Comparison of ENCODE assay signal across 31 mouse cellular contexts in genomic region chr1:165316361-165316760, GRCm38 (mm10). TPM values are rescaled to one million over a fixed set of nuclear protein-coding genes. Genes with fewer than 3 reads are reported as not detected.
A peak's percentile ranks its signal among the peaks of the same experiment; 100 is the strongest.
DNase-seq lines count a peak whose midpoint lies in the region; ATAC-seq and TF ChIP-seq lines count a peak whose summit lies in the region.
"Had no signal": no experiment of that assay in that cellular context is flagged by ENCODE, and none has a peak within 500 bp of the region (broad histone marks: within the 10 kb centered on the region; RNA-seq: fewer than 3 reads in every experiment).

No protein-coding gene starts in this region.

- H3K79me2 ChIP-seq in myocyte (ENCODE audit: control insufficient read depth, insufficient read depth), result no peaks in the 10 kb centered on the region

- WGBS in lung, postnatal 0 days, result 44% methylated on average over 11 of the region's 11 CpGs

- no peak for TF ChIP-seq EP300 in lung, postnatal 0 days (IDR thresholded peaks at IDR 0.05)

- no peak overlapping the region for H3K4me3 ChIP-seq in lung, postnatal 0 days (ENCODE audit: low read depth, low read length)
- no peak overlapping the region for H3K4me3 ChIP-seq in myocyte
- H3K4me3 ChIP-seq: embryonic facial prominence, embryonic 12.5 days; heart, adult 2 months; heart, embryonic 13.5 days; megakaryocyte, embryonic 14.5 days; neural tube, embryonic 15.5 days; stomach, embryonic 15.5 days had no signal

- H3K36me3 ChIP-seq in lung, postnatal 0 days (ENCODE audit: insufficient read depth, low read length), result no peaks in the 10 kb centered on the region
- H3K36me3 ChIP-seq in myocyte (ENCODE audit: control insufficient read depth, insufficient read depth), result no peaks in the 10 kb centered on the region

- no peaks in the 10 kb centered on the region for H3K4me1 ChIP-seq in lung, postnatal 0 days (ENCODE audit: insufficient read depth, low read depth, low read length)
- H3K4me1 ChIP-seq: embryonic facial prominence, embryonic 12.5 days; neural tube, embryonic 15.5 days had no signal

- no peak overlapping the region for H3K9ac ChIP-seq in lung, postnatal 0 days (replicated peaks; ENCODE audit: low read depth)
- H3K9ac ChIP-seq: embryonic facial prominence, embryonic 12.5 days; forebrain, postnatal 0 days; heart, embryonic 13.5 days; hindbrain, embryonic 14.5 days; liver, embryonic 14.5 days; neural tube, embryonic 15.5 days; stomach, embryonic 15.5 days had no signal

- H3K9me3 ChIP-seq in lung, postnatal 0 days (ENCODE audit: low read length), result no peaks in the 10 kb centered on the region
- H3K9me3 ChIP-seq: embryonic facial prominence, embryonic 12.5 days; heart, embryonic 13.5 days; megakaryocyte, embryonic 14.5 days; neural tube, embryonic 15.5 days; stomach, embryonic 15.5 days had no signal

- TF ChIP-seq CTCF in lung, postnatal 0 days (IDR thresholded peaks at IDR 0.05), result no peak

- peak; percentile 12 for DNase-seq in embryo, embryonic 11 days
- DNase-seq in embryo, embryonic 10.5 days (ENCODE audit: low spot score), result no peak
- DNase-seq in heart, postnatal 4 days, result peak; percentile 0
- no peak for DNase-seq in heart, postnatal 36 days
- DNase-seq in lung, postnatal 0 days (ENCODE audit: low spot score), result no peak
- no peak for DNase-seq in lung, postnatal 10 days
- DNase-seq: adrenal gland, adult 2 months; cerebellum, adult 8-10 months; cerebellum, postnatal 25 days; forebrain, postnatal 0 days; gastrocnemius, postnatal 14 days; heart, adult 2 months; heart, postnatal 10 days; kidney, postnatal 25 days; liver; lung, adult 2 months; lung, postnatal 36 days; midbrain, embryonic 14.5 days; retina, postnatal 1 day; right cerebral cortex, postnatal 14 days had no signal

- H3K27ac ChIP-seq in lung, postnatal 0 days (ENCODE audit: low read length), result no peak overlapping the region
- H3K27ac ChIP-seq: embryonic facial prominence, embryonic 12.5 days; heart, adult 2 months; heart, embryonic 13.5 days; hindbrain, embryonic 14.5 days; liver, embryonic 14.5 days; neural tube, embryonic 15.5 days; stomach, embryonic 15.5 days had no signal

- no peak overlapping the region for H3ac ChIP-seq in myocyte (ENCODE audit: control insufficient read depth, insufficient read length)

- intact Hi-C loops in heart, postnatal 36 days (cut with DNase I), result no loop called here

- TF ChIP-seq POLR2A in myocyte (IDR thresholded peaks at IDR 0.05; ENCODE audit: insufficient read length, low read depth), result no peak

- H3K4me2 ChIP-seq in lung, postnatal 0 days (replicated peaks; ENCODE audit: low read depth, low read length), result no peak overlapping the region
- peak overlapping the region; percentile 55 for H3K4me2 ChIP-seq in myocyte (ENCODE audit: low read depth)
- H3K4me2 ChIP-seq: embryonic facial prominence, embryonic 12.5 days; heart, embryonic 13.5 days; hindbrain, embryonic 14.5 days; neural tube, embryonic 15.5 days; stomach, embryonic 15.5 days had no signal

- 0 out of 2 replicates have a peak, but pooled peaks have one; percentile 8 for ATAC-seq in lung, postnatal 0 days
- no peak for ATAC-seq in activated CD4-positive, CD25-positive, alpha-beta regulatory T cell, adult 4 months
- ATAC-seq: forebrain, postnatal 0 days; intestine, postnatal 0 days had no signal

- no peaks in the 10 kb centered on the region for H3K27me3 ChIP-seq in lung, postnatal 0 days (replicated peaks; ENCODE audit: insufficient read depth, low read length)
- no peaks in the 10 kb centered on the region for H3K27me3 ChIP-seq in myocyte (ENCODE audit: control insufficient read depth, insufficient read depth, insufficient read length)
- H3K27me3 ChIP-seq: embryonic facial prominence, embryonic 12.5 days; heart, embryonic 13.5 days; neural tube, embryonic 15.5 days; stomach, embryonic 15.5 days had no signal

TF ChIP-seq in myocyte, 11 proteins besides CTCF, POLR2A, EP300 and RAD21:
- TF ChIP-seq E2F4 (IDR thresholded peaks at IDR 0.05; ENCODE audit: insufficient read depth) (no peak), USF1 (IDR thresholded peaks at IDR 0.05; ENCODE audit: low read depth) (no peak), SRF (IDR thresholded peaks at IDR 0.05; ENCODE audit: control insufficient read depth, insufficient read length, low read depth) (no peak), CEBPB (IDR thresholded peaks at IDR 0.05; ENCODE audit: insufficient read depth, poor library complexity, severe bottlenecking) (no peak), REST (IDR thresholded peaks at IDR 0.05; ENCODE audit: insufficient read depth, insufficient read length) (no peak), MYOG (IDR thresholded peaks at IDR 0.05; ENCODE audit: control insufficient read depth in 1 of 3, insufficient read depth in 1 of 3, insufficient read length in 2 of 3, low read depth in 2 of 3) (no peak), POLR2AphosphoS2 (IDR thresholded peaks at IDR 0.05; ENCODE audit: insufficient read length, low read depth) (no peak), TCF12 (IDR thresholded peaks at IDR 0.05; ENCODE audit: insufficient read depth, poor library complexity, severe bottlenecking) (no peak), TCF3 (IDR thresholded peaks at IDR 0.05; ENCODE audit: insufficient read length, low read depth) (no peak), MAX (IDR thresholded peaks at IDR 0.05; ENCODE audit: low read depth) (no peak), MYOD1 (IDR thresholded peaks at IDR 0.05; ENCODE audit: control insufficient read depth in 1 of 3, insufficient read length in 2 of 3, low read depth in 2 of 3) (no peak)

RNA-seq across cellular contexts. Expression of gene Gpr161, which starts 20.8 kb away (rescaled TPM):
- 1 to 10 TPM; 5.8 to 8.0 TPM for total RNA-seq in heart, postnatal 4 days (2021)
- 1 to 10 TPM; 1.3 to 1.8 TPM for total RNA-seq in heart, postnatal 36 days (2021)
- polyA plus RNA-seq in lung, postnatal 0 days (2015; fragmentation: Nextera tagmentation; extraction: Ambion mirVana), result 0.51 and 0.56 TPM in 2 replicates
- polyA plus RNA-seq in myocyte (2012; fragmentation: generic; extraction: Trizol), result 1.8 TPM
- polyA plus RNA-seq in activated CD4-positive, CD25-positive, alpha-beta regulatory T cell, adult 4 months (2017; shearing (Covaris generic)), result not detected
- total RNA-seq: monocyte, adult 5-6 weeks had no signal

Comparison
In these comparisons a context has a peak if more than half of its experiments do, and no peak if none do; other contexts are left out.
1. DNase-seq: peak in embryo, embryonic 11 days (single experiment) and heart, postnatal 4 days (single experiment); none in embryo, embryonic 10.5 days (single experiment), heart, postnatal 36 days (0 of 2), lung, postnatal 0 days (single experiment) and lung, postnatal 10 days (single experiment).